Mouse (Mus musculus) bone marrow, adult 2 months (tissue): ENCODE data around the gene Kansl3.

Source experiments
- CTCF ChIP-seq: fragments of 200-500 bp; IDR thresholded peaks from 2 replicates; pipeline ENCODE4 v1.5.1; 2011; ENCODE audit warnings: low read length, control low read depth; ENCODE audit not compliant: control insufficient read depth, insufficient read depth
- POLR2A ChIP-seq: fragments of 200-500 bp; IDR thresholded peaks from 2 replicates; pipeline ENCODE4 v1.6.1; 2011; ENCODE audit warnings: low read depth, mild to moderate bottlenecking, control low read depth, low read length, borderline replicate concordance; ENCODE audit not compliant: control insufficient read depth

GRCm38 (mm10) chr1:36309498-36309901 lies 59.5 kb downstream of the Kansl3 start:
- TF ChIP-seq CTCF = no peak
- no peak for TF ChIP-seq POLR2A
